Mouse (Mus musculus) limb, embryonic 10.5 days (tissue): Measurements from ENCODE around the gene Mall. TPM values are rescaled to one million over a fixed set of nuclear protein-coding genes. Genes with fewer than 3 reads are reported as not detected.

Experiments used
- DNase-seq: peaks from one replicate; pipeline ENCODE4 v3.0.0-alpha.2; 2017; ENCODE audit warnings: low spot score
- H3K27ac ChIP-seq: fragments of 300-500 bp; sonication (generic); 2 replicates; pipeline ENCODE4 v1.5.1; 2016; ENCODE audit warnings: mild to moderate bottlenecking
- H3K27me3 ChIP-seq: fragments of 300-500 bp; sonication (generic); 2 replicates; pipeline ENCODE4 v1.6.1; 2016; ENCODE audit warnings: low read depth, mild to moderate bottlenecking; ENCODE audit not compliant: poor library complexity, severe bottlenecking
- H3K36me3 ChIP-seq: fragments of 300-500 bp; sonication (generic); 2 replicates; pipeline ENCODE4 v1.6.1; 2016; ENCODE audit warnings: mild to moderate bottlenecking, moderate library complexity
- H3K4me1 ChIP-seq: fragments of 300-500 bp; sonication (generic); 2 replicates; pipeline ENCODE4 v1.6.1; 2016
- H3K4me3 ChIP-seq: fragments of 300-500 bp; sonication (generic); 2 replicates; pipeline ENCODE4 v1.5.1; 2016; ENCODE audit warnings: mild to moderate bottlenecking, moderate library complexity
- H3K9me3 ChIP-seq: fragments of 300-500 bp; sonication (generic); replicated peaks from 2 replicates; pipeline ENCODE4 v1.6.1; 2016; ENCODE audit warnings: mild to moderate bottlenecking
- WGBS: fragments of 180-500 bp; shearing (Covaris S2); methylation state at CpG from one replicate; pipeline ENCODE4 v1.1.7; 2016; 5-methylcytosine and 5-hydroxymethylcytosine counted together
- polyA plus RNA-seq: library from polyadenylated mRNA; unstranded; fragments of >200 nt; fragmentation: Nextera tagmentation; extraction: Ambion mirVana; gene quantifications from 2 replicates; pipeline ENCODE4 v1.2.1, GENCODE M21; 2016

Mall gene
- polyA plus RNA-seq, 1 experiment from 2014 or later: 1.8 TPM

DNA sequence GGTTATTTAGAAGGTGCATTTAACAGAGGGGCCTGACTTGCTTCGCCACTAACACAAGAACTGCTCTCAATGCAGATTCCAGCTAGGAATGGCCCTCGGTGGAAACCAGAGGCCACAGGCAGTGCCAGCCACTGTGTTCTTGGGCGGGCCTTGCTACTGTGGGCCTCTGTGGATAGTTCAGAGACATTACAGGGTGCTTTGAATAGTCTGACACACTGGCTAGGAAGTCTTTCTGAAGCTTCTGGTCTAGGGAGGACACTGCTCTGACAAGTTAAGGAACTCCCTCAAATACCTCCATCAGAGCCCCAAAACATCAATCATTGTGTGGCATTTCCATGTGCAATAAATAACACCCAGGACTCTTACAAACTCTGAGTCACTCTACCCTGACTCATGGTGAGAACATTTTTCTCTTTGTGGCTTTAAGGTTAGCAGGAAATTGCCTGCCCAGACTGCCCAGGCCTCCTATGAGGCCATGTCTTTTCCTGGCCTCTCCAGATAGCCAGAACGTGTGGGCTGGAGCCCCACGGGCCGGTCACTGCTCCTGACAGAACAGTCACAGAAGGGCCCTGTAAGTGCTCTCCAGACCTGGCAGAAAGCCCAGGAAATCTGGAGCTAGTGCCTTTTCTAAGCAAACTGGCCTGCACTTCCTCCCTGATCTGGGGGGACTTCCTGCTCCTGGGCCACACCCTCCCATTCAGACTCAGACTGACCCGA, 7.4 kb downstream of the Mall start:
- 47% methylated on average over 7 of the region's 7 CpGs for WGBS
- Histone ChIP-seq H3K27me3 (no peaks in the 10 kb centered on the region), H3K27ac (peak overlapping the region; percentile 81), H3K9me3 (no peaks in the 10 kb centered on the region), H3K4me3 (no peak overlapping the region), H3K4me1 (peaks cover 37% of the 10 kb centered on the region), H3K36me3 (no peaks in the 10 kb centered on the region)
- no peak for DNase-seq

DNA sequence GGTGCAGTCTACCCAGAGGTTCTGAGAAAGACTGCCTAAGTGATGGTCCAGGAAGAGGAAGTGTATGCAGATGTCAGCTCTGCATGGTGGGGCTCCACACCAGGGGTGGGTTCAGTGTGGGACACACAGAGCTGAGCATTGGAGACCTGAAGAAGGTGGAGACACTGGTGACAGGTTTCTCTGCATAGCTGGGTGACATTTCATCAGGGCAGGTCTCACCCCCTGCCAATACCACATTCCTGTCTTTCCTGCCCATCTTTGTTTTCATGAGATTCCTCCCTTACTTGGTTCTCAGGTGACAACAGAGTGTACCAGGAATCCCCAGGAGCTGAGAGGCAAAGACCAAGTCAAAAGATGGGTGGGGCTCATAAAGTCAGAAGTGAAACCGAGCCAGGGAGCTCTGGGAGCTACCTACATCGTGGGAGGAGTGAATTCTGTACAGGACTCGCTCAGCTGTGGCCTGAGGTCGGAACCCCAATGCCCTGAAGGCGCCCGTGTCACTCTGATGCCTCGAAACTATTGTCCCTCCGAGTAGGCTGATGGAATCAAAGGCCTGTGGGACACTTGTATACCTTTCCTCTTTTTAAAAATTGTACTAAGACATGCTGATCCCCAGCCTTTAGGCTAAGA, 10.8 kb downstream of the Mall start:
- Histone ChIP-seq H3K27ac (no peak overlapping the region), H3K4me3 (no peak overlapping the region), H3K4me1 (peaks cover 25% of the 10 kb centered on the region), H3K36me3 (no peaks in the 10 kb centered on the region), H3K27me3 (no peaks in the 10 kb centered on the region), H3K9me3 (no peaks in the 10 kb centered on the region)
- 81% methylated on average over 8 of the region's 8 CpGs for WGBS
- DNase-seq: no peak

DNA sequence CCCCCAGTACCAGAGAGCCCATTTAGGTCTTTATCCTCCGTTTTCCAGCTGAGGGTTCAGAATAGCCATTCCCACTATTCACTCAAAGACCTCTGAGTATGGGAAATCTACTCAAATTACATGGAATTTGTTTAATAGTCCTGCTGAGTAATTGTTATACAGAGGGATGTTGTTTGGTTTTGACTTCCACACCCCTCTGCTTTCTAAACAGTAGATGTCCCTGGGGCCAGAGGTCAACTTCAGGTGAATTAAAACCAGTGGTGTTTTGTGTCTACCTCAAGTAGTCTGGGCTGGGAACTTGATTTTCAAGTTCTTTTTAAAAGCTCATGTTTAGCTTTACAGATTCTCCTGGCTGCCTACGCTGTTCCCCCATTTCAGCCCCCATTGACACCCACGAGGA, 15.0 kb downstream of the Mall start:
- DNase-seq: no peak
- H3K4me1 ChIP-seq: peaks cover 5% of the 10 kb centered on the region; the same call in 1 of the 2 replicates
- WGBS: 59% methylated on average over 3 of the region's 3 CpGs
- H3K36me3 ChIP-seq: no peaks in the 10 kb centered on the region
- no peak overlapping the region for H3K27ac ChIP-seq
- no peaks in the 10 kb centered on the region for H3K9me3 ChIP-seq
- H3K4me3 ChIP-seq: no peak overlapping the region
- H3K27me3 ChIP-seq: no peaks in the 10 kb centered on the region

DNA sequence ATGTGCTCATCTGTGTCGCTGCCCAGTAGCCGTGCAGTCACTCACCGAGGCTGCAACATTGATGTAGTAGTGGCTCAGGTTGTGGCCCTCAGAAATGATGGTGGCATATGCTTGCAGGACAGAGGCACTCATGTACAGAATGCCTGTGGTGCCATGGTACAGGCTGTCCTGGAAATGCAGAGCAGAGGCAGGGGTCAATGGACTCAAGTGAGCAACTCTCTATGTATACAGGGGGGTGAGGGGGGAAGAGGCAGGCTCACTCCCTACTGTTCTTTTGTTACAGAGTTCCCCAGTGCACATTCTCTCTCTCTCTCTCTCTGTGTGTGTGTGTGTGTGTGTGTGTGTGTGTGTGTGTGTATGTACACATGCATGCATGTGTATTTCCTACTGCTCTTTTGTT, 20.9 kb downstream of the Mall start:
- peaks cover 5% of the 10 kb centered on the region; the same call in 1 of the 2 replicates for H3K4me1 ChIP-seq
- no peaks in the 10 kb centered on the region for H3K27me3 ChIP-seq
- no peaks in the 10 kb centered on the region for H3K36me3 ChIP-seq
- H3K27ac ChIP-seq: no peak overlapping the region
- H3K9me3 ChIP-seq: no peaks in the 10 kb centered on the region
- no peak overlapping the region for H3K4me3 ChIP-seq
- WGBS: 87% methylated on average over 3 of the region's 3 CpGs
- no peak for DNase-seq

DNA sequence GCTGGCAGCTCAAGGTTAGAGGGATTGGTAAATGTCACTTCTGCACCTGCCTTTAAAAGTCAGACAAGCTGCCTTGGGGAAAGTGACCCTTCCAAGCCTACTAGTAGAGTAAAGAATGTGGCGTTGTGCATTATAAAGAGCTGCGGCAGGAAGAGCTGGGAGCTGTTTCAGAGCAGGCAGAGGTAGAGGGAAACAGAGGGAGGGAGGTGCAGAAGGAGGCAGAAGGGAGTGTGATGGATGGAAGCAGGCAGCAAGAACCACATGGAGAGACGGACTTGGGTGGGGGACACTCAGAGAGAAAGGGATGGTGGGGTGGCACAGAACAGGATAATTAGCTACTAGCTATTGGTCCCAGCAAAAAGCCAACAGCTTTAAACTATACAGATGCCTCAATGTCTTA, 21.7 kb downstream of the Mall start:
- Histone ChIP-seq H3K9me3 (no peaks in the 10 kb centered on the region), H3K36me3 (no peaks in the 10 kb centered on the region), H3K4me1 (peaks cover 2% of the 10 kb centered on the region; the same call in 1 of the 2 replicates), H3K27me3 (no peaks in the 10 kb centered on the region), H3K4me3 (no peak overlapping the region), H3K27ac (no peak overlapping the region)
- DNase-seq: no peak
- 47% methylated on average over 3 of the region's 3 CpGs for WGBS

DNA sequence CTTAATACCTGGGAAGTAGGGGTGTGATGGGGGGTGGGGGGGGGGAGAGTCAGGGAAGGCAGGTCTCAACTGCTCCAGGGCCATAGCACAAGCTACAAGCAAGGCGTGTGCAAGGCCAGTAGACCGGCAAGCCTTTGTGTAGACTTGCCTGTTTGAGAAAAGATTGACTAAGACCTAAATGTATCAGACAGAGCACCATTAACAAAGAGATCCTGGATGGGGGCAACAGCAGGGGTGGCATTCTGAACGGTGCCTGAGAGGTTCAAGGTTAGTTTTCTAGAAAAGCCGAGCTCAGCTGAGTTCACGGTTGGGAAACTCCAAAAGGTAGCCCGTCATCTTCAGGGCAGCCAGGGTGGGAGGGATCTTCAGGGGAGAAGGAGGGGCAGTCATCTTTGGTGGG, 24.5 kb downstream of the Mall start:
- 93% methylated on average over 6 of the region's 6 CpGs for WGBS
- H3K9me3 ChIP-seq: no peaks in the 10 kb centered on the region
- H3K4me1 ChIP-seq: no peaks in the 10 kb centered on the region
- H3K36me3 ChIP-seq: no peaks in the 10 kb centered on the region
- H3K27me3 ChIP-seq: no peaks in the 10 kb centered on the region
- no peak overlapping the region for H3K27ac ChIP-seq
- DNase-seq: no peak
- H3K4me3 ChIP-seq: no peak overlapping the region

DNA sequence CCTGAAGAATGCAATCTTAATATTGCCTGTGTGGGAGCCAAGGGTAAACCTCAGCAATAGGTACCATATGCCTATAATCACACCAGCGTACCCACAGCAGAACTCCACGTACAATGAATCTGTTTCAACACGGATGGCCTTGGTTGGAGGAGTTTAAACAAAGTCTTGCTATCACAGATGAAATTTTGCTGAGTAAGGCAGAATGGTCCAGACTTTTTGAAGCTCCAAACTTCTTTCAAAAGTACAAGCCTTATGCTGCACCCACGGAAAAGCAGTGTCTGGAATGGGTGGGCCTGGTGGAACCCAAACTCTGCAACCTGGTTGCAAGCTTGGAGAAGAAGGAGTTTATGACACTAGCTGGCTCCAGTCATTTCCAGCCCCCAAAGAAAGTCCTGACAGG, 40.5 kb downstream of the Mall start:
- Histone ChIP-seq H3K27ac (no peak overlapping the region), H3K4me3 (no peak overlapping the region), H3K36me3 (no peaks in the 10 kb centered on the region), H3K4me1 (no peaks in the 10 kb centered on the region), H3K9me3 (no peaks in the 10 kb centered on the region), H3K27me3 (no peaks in the 10 kb centered on the region)
- WGBS: 91% methylated on average over 4 of the region's 4 CpGs
- DNase-seq: no peak

DNA sequence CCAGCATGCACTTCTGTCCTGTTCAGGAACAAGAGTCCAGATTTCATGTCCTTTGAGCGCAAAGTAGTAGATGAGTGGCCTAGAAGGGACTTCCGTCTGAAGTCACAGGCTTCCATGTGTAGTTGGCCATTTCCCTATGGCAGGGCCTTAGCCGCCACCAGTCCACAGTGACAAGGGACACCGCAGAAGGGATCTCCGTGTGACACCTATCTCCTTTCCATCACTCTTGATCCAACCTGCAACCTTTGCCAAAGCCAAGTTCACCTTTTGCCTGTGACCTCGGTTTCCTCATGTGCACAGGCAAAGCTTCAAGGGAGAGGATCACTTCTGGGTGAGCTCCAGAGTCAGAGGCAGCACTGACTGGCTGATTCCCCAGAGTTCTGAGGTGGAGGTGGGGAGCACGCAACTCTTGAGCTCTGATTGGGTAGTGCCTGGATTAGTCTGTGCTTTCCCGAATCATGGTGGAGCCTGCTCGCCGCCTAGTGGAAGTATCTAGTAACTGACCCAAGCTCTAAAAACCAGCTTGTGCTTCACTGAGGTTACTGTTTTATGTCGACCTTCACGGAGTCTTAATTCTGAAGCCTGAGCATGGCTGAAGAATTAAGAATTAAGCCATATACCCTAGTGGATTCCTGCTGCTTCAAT, 45.9 kb downstream of the Mall start:
- peaks cover 3% of the 10 kb centered on the region for H3K4me1 ChIP-seq
- no peak overlapping the region for H3K4me3 ChIP-seq
- H3K36me3 ChIP-seq: no peaks in the 10 kb centered on the region
- H3K9me3 ChIP-seq: no peaks in the 10 kb centered on the region
- 41% methylated on average over 12 of the region's 12 CpGs for WGBS
- peak; percentile 74 for DNase-seq
- no peaks in the 10 kb centered on the region for H3K27me3 ChIP-seq
- H3K27ac ChIP-seq: no peak overlapping the region

DNA sequence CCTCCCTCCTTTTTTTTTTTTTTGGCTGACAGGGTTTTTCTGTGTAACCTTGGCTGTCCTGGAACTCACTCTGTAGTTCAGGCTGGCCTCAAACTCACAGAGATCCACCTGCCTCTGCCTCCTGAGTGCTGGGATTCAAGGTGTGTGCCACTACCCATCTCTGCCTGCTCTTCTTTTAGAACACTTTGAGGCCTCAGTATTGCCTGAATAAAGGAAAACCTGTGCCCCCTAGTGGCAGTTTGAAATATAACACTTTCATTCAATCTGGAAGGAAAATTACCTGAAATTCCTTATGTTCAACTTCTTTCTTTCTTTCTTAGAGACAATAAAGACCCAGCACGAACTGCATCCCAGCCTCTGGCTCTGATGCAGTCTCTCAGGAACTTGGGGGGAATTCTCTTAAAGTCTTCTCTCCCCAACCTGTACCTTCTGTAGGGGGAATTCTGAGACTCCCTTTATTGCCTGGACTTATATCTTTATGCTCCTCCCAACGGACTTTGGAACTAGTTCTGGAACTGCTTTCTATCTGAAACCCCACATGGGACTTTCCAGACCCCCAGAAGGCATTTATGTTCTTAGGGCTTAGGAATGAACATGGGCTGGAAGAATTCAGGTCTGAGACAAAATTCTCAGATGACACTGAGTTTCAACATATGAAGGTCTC, 61.8 kb downstream of the Mall start:
- H3K4me1 ChIP-seq: no peaks in the 10 kb centered on the region
- no peak for DNase-seq
- H3K9me3 ChIP-seq: no peaks in the 10 kb centered on the region
- no peaks in the 10 kb centered on the region for H3K27me3 ChIP-seq
- H3K36me3 ChIP-seq: no peaks in the 10 kb centered on the region
- no peak overlapping the region for H3K4me3 ChIP-seq
- no peak overlapping the region for H3K27ac ChIP-seq
- WGBS: 22% methylated on average over 2 of the region's 2 CpGs

DNA sequence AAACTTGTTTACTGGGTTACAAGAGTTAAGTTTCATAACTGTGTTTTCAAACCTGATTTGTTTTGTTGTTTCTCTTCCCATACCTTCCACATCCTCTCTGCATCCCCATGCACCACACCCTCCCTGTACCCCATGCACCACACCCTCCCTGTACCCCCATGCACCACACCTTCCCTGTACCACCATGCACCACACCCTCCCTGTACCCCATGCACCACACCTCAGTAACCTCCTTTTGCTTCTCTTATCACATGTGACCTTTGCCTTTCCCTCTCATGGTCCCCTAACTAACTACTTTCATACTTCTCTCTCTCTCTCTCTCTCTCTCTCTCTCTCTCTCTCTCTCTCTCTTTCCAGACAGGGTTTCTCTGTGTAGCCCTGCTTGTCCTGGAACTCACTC, 62.7 kb downstream of the Mall start:
- Histone ChIP-seq H3K4me1 (no peaks in the 10 kb centered on the region), H3K4me3 (no peak overlapping the region), H3K27me3 (no peaks in the 10 kb centered on the region), H3K27ac (no peak overlapping the region), H3K9me3 (no peaks in the 10 kb centered on the region), H3K36me3 (no peaks in the 10 kb centered on the region)
- no peak for DNase-seq

DNA sequence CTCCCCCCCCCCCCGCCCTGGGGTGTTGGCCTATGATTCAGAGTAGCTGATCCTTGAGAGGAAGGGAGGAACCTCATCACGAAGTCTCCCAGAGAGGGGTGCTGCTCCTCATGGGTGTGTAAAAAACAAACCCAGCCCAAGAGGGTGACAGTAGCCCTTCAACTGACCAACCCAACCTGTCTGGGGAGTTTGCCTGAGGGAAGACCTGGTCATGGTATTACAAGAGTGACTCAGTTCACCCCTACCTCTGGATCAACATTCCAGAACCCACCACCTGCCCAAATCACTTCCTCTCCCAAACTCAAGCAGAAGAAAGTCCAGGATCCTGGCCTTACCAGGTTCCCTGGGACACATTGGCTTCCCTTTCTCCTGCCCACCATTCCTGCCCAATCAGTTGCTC, 67.0 kb downstream of the Mall start:
- Histone ChIP-seq H3K9me3 (no peaks in the 10 kb centered on the region), H3K4me1 (no peaks in the 10 kb centered on the region), H3K4me3 (no peak overlapping the region), H3K36me3 (no peaks in the 10 kb centered on the region), H3K27me3 (peaks cover 18% of the 10 kb centered on the region), H3K27ac (no peak overlapping the region)
- DNase-seq: no peak
- 63% methylated on average over 2 of the region's 2 CpGs for WGBS

DNA sequence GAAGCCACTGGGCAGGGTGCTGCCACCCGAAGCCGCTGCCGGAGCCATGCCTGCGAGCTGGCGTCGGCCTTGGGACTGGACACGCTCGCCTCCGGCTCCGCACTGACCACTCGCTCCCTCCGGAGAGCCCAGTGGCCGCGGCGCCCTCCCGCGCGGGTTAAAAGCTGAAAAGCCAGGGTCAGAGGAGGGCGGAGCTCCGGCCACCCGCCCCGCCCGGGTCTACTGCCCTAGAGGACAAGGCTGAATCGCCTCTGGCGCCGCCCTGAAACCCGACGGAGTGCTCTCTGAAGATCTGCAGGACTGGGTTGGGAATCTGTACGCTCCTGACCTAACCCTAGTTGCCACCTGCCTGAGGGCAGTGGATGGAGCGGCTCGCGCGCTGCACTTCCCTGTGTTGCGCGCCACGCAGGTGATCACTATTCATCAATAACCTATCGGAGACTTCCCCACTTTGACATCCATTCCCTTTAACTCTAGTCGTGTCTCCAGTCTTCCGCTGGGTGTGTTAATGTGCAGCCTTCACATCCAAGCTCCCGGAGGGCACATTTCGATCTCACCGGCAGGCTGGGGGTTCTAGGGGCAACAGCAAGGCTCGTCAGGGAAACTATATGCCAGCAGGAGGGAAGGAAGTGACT, 73.5 kb downstream of the Mall start, which contains the start of gene Mal:
Gene Mal, minus strand, starts transcription at position 610 of the 635 bp plus-strand sequence.
- Histone ChIP-seq H3K27me3 (peaks cover 82% of the 10 kb centered on the region), H3K9me3 (no peaks in the 10 kb centered on the region), H3K27ac (no peak within 1 kb of the TSS), H3K4me3 (peak within 1 kb of the TSS; percentile 49), H3K4me1 (peaks cover 14% of the 10 kb centered on the region), H3K36me3 (no peaks in the 10 kb centered on the region)
- peak; percentile 51 for DNase-seq
- under 1% methylated on average over 43 of the region's 43 CpGs for WGBS
